Mouse (Mus musculus): ENCODE measurements around the gene Synj2. TPM values are rescaled to one million over a fixed set of nuclear protein-coding genes. Genes with fewer than 3 reads are reported as not detected.
A peak's percentile ranks its signal among the peaks of the same experiment; 100 is the strongest.

Gene Synj2
- total RNA-seq (2021) = 10 to 100 TPM; 30.0 to 31.4 TPM
- long read RNA-seq, experiment 1, partial matches to known transcripts = 9 of 17 reads
- long read RNA-seq, experiment 1, other reads (novel, unspliced or antisense) = 5 of 17 reads
- long read RNA-seq, experiment 2, full-length matches to known transcripts = 2 of 22 reads
- long read RNA-seq, experiment 2, partial matches to known transcripts = 7 of 22 reads
- long read RNA-seq, experiment 2, other reads (novel, unspliced or antisense) = 13 of 22 reads

DNA sequence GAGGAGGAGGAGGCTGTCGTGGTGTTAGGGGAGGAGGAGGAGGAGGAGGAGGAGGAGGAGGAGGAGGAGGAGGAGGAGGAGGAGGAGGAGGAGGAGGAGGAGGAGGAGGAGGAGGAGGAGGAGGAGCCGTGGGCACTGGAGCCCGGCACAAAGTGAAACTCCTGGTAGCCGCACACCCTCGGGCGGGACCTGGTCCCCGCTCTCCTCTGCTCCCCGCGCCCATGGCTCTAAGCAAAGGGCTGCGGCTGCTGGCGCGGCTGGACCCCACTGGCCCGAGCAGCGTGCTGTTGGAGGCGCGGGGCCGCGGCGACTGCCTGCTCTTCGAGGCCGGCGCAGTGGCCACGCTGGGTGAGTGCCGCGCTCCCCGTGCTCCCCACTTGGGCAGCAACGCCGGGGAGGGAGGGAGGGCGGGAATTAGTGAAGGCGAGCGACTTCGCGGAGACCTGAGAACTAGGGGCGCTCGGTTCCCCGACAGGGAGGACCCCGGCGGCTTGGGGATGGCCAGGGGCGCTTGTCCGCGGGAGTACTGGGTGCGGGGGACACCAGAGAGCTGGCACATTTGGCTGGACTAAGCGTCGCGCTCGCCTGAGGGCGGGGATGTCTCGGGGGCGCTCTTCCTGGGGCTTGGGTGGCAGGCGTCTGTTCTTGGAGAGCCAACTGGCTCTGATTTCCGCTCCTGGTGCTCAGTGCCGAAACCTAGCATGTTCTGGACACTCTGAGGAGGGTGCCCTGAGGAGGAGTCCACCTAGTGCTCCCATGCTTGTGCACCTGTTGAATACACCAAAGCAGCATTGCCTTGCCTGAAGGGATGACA is at the start of gene Synj2:
Gene Synj2 (plus strand): TSS at position 51 of the 814 bp plus-strand sequence.
- DNase-seq = peak; percentile 63

DNA sequence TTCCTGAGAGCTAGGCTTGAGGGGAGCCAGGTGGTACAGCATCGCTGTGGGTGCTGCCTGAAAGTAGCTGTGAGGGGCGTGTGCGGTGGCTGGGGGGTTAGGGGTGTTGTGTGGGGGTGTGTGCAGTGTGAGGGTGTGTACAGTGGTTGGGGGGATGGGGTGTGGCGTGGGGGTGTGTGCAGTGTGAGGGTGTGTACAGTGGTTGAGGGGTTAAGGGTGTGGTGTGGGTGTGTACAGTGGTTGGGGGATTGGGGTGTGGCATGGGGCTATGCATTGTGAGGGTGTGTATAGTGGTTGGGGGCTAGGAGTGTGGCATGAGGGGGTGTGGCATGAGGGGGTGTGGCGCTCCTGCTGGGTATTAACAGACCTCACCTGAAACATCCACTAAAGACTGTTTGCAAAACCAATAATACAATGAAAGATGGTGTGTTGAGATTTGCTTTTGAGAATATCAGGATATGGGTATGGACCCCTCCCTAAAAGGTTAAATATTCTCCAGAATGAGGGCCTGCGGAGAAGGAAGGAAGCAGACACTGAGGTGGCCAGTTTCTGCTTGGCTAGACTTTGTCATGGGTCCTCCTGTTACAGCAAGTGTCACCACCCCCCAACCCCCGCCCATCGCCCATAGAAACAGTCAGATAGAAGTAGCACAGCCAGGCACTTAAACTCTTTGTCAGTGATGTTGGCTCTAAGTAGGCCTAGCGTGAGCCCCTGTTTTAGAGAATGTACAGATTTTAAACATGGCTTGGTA is 49.0 kb upstream of the Synj2 start:
- no peak for DNase-seq

DNA sequence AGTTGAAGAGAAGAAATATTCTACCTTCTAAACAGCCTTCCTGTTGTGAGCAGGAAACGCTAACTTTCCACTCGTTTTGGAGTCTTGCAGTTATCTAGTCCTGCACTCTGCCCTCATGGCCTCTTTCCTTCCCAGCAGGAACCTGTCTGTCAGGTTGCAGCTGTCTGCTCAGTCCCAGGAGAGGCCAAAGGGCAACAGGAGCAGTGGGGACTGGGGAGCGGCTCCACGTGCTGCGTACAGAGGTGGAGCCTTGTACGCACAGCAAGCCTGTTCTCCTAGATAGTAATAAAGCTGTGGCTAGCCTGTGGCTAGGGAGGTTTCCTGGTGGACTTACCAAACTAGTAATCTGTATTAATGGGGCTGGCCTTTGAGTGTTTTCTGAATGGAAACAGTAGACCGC is 48.0 kb upstream of the Synj2 start:
- DNase-seq = no peak

DNA sequence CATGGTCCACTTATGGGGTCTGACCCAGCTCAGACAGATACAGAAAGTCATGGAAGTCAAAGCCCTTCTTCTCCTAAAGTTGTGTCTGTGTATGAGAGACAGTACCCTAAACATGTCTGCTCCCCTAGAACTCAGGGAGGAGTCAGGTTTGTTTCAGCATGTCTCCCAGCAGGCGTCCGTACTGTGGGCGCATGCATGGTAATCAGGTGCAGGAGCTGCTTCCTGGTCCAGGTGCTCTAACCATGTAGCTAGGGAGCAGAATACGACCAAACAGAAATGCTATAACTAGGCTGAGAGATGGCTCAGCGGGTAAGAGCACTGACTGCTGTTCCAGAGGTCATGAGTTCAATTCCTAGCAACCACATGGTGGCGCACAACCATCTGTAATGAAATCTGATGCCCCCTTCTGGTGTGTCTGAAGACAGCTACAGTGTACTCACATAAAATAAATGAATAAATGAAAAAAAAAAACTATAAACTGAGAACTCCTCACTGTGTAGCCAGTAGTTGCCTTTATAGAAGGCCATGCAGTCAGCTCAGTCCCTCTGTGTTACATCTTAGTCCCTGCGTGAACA is 47.4 kb upstream of the Synj2 start:
- DNase-seq = no peak

DNA sequence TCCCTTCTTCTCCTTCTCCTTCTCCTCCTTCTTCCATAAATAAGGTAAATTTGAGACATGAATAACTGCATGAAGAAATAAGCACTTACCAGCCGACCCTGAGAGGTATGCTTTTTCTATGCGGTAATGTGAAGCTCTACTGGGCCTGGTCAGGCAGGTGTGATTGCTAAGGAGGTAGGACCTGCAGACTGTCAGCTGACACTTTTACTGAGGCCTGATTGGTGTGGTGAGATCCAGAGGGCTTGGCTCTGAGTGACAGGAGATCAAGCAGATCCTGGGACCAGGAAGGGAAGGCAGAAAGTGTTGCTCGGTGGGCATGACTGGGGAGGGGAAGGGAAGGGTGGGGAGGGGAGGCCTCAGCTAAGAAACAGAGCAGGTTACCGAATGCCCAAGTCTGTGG is 45.0 kb upstream of the Synj2 start:
- DNase-seq = no peak

DNA sequence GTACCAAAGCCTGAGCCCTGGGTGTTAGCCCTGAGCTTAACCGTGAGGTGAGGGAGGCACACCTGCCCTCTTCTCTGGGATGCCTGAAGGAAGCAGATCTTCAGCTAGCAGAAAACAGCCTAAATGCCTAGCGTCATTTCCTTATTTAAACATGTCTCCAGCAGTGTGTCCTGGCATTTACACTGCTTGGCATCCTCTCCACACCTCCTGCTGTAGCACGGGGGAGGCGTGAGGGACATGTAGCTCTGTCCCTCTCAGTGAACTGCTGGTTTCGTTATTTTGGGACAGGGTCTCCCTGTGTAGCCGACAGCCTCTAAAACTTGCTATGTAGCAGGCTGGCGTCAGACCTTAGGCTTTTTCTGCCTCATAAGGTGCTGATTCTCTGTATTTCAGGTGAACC is 44.5 kb upstream of the Synj2 start:
- no peak for DNase-seq

DNA sequence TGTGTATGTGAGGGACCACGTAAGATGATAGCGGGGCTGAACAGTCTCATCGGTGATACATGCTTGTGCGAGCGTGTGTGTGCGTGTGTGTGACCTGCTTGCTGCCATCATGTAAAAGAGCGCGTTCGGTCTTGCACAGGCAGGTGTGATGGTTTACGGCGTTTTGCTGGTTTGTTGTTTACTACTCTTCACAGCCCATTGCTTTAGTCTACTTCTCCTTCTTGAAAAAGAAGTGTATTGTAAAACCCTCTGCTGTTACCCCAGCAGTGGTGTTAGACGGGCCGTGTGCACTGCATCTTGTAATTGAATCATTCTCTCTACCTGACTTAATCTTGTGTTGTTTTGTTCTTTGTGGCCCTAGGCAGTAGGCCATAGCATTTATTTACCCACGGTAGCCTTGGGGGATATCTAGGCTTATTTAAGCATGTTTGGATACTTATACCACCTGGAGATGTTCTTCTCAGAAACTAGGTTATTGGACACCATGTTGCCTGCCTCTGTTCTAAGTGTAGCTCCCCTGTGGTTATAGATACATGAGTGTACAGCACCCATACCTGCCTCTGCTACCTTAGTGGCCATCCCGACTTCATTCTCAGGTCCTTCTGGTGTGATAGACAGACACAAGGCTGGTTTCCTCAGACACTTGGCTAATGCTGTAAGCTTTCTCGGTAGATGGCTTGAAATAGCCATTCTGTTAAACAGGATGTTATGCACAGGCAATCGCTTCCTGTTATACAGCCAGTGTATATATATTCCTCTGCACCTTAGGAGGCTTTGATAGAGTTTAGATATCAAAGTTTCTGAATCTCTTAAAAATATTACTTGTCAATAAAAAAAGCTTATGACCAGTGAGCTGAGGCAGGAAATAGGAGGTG is 43.5 kb upstream of the Synj2 start:
- DNase-seq = no peak

DNA sequence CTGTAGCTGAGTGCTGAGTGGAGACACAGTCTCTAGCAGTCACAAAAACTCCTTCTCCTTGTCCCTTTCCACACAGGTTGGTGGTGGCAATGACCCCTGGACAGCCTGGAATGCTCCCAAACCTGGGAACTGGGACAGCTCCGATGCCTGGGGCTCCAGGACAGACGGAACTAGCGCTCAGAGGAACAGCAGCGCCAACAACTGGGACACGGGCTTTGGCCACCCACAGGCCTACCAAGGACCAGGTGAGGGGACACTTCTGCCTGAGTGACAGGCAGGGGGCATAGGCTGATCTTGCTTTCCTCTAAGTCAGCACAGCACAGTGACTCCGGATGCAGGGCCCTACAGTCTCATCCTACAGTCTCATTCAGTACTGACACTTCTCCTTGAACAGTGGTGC is 41.8 kb upstream of the Synj2 start:
- no peak for DNase-seq

DNA sequence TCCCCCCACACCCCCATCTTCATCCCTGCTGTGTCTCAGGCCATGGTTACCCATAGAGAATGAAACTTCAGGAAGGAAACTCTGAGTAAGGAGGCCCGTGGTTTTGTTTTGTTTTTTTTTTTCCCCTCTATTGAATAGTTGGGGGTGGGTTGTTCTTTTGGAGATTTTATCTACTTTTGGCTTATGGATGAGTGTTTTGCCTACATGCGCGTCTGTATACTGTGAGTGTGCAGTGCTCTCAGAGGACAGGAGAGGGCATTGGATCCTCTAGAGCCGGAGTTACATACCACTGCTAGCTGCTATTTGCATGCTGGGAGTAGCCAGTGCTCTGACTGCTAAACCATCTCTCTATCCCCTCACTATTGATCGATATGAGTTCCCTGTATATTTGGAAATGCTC is 39.7 kb upstream of the Synj2 start:
- no peak for DNase-seq

DNA sequence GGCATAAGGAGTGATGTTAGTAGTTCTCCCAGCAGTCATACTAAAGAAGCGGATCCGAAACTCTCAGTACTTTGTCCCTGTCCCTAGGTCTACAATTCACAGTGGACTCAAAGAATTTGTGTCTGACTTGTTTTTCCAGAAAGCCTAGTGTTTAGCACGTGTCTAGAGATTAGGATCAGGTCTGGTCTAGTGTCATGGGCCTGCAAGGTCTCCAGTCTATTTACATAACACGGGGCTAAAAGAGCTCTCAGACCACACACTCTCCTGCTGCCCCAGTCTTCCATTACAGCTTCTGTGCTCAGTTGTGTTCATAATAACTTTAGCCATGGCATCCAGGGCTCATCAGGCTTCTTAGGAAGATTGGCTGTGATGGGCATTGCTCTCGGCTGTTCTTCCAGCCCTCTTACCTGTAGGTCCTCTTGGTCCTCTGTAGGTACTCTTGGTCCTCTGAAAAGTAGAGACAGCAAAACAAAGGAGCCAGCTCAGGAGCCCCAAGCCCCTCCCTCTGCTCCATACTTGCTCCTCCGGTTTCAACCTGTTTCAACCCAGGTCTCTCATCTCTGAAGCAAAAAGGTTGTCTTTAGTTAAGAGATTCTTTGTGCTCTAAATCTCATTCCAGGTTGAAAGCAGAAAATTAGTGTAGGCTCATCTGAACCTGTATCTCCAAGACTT is 37.3 kb upstream of the Synj2 start:
- no peak for DNase-seq

DNA sequence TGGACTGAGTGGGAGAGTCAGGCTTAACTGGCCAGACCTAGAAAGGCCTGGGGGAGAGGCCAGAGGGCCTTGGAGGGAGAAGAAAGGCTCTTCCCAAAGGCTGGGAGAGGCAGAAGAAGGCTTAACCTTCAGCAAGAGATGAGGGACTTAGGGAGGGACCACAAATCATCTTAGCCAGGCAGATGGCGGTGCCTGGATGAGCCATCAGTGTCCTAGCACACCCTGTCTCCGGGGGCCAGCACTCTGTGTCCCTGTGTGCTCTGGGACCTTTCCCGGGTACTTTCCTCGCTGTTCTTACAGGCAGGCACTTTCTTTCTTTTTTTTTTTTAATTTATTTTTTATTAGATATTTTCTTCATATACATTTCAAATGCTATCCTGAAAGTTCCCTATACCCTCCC is 31.4 kb upstream of the Synj2 start:
- no peak for DNase-seq

DNA sequence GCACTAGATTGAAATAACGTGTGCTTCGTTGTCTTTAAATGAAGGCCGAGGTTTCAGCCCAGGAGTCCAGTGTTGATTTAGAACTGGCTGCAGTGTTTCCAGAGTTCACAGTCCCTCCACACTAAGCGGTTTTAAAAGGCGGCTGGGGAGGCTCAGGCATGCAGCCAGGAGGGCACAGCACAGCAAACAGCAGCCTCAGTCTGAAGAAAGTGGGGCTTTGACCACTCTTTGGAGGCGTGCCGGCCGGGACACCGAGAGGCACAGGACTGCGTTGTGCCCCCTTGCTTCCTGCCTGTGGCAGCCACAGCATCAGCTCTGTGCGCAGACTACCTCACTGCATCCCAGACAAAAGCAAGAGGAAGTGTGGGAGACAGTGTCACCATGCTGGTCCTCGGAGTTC is 29.5 kb upstream of the Synj2 start:
- no peak for DNase-seq

DNA sequence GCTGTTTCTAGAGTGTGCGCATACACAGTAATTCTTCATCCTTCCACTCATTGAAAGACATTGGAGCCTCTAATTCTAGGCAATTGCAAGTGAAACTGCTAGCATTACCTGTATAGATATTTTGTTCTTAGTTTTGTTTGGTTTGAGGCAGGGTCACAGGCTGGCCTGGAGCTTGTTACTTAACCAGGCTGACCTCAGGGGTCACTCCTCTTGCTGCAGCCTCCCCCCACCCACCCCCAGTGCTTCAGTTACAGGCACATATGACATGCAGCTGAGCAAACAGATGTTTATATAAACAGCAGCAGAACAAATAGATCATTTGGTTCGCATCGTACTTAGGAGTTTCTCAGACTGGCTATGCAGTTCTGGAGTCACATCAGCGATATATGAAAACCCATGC is 28.3 kb upstream of the Synj2 start:
- no peak for DNase-seq

DNA sequence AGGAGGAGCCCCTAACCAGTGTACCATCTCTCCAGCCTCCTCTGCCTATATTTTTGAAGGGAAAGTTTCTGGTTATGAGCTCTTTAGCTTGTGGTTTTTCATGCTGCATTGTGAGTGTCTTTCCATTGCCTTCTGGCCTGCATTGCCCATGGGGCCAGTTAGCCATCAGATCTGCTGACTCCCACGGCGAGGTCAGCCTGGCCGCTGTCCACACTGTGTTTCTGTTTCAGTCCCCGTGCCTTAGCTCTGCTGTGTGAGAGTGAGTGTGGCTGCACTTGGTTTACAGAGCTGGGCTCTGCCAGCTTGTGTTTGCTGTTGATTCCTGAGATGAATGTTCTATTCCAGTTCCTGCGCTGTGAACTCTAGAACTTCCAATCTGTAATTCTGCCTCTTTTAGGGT is 26.9 kb upstream of the Synj2 start:
- peak; percentile 50 for DNase-seq

DNA sequence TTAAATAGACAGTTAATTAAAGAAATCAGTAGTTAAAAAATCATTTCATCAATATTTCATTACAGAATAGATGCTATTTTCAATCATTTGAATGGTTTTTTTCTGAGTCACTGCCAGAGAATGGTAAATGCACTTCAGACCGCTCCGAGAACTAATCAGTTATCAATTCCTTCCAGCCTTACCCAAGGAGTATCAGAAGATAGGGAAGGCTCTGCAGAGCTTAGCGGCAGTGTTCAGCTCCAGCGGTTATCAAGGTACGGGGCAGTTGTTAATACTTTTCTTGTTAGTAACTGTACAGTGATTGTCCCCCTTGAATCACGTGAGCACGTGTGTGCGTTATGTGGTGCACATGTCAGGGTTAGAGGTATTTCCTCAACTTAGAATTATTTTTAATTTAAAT is 19.1 kb upstream of the Synj2 start:
- no peak for DNase-seq

DNA sequence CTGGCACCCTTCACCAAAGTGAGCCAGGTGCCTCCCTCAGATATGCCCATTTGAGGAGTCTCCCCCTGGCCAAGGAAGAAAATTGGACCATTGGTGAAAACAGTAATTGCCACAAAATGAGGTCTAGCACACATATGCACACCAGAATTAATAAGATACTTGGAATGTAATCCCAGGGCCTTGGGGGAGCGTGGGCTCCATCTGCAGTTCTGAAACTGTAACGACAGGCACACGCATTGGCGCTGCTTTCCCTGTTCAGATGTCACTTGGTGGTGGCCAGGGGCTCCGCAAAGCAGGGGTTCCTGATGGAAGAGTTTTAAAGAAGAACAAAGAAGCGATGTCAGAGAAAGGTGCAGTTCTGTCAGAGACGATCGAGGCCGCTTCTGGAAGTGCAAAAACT is 17.8 kb upstream of the Synj2 start:
- no peak for DNase-seq

DNA sequence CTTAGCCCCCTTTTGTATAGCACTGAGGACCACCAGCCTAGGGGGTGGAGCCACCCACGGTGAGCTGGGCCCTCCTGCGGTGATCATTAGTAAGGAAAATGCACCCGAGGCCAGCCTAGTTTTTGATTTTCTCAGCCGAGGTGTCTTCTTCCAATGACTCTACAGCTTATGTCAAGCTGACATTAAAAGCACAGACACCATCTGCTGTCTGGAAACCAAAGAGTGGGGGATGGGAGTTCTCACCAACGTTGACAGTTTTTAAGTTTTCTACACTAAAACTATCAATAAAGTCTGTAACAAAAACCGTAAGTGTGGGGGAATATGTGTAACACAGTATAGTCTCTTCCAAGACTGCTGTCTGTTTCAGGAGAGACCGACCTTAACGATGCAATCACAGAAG is 16.8 kb upstream of the Synj2 start:
- DNase-seq = no peak

DNA sequence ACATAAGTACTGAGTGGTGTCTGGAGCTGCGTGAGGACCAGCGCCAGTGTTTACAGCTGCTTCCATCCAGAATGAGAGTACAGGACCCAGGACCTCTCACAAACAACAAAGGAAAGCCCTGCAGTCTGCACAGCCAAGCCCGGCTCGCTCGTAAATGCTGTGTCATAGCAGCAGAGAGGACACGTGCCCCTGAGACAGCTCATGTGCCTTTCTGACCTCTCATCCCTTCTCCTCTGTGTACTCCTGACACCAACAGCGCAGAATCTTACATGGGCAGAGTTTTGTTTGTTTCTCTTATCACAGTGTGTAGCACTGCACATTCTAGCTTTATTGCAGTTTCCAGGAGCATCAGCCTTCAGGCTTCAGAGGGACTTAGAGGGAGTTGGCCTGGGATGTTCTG is 14.4 kb upstream of the Synj2 start:
- no peak for DNase-seq

DNA sequence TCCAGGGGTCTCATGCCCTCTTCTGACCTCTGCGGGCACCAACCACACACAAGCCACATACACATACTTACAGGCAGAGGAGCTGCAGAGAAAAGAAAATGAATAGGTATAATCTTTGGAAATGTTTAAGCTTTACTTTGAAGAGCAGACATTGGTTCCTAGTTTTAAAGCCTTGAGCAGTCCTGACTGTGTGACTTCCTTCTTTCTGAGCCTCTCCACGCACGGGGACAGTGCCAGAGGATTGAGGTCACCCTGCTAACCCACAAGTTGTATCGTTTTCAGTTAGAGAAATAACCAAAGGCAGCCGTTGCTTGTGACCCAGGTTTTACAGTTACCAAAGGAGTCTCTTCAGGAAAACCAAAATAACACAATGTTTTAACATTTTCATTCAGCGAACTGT is 12.0 kb upstream of the Synj2 start:
- no peak for DNase-seq

DNA sequence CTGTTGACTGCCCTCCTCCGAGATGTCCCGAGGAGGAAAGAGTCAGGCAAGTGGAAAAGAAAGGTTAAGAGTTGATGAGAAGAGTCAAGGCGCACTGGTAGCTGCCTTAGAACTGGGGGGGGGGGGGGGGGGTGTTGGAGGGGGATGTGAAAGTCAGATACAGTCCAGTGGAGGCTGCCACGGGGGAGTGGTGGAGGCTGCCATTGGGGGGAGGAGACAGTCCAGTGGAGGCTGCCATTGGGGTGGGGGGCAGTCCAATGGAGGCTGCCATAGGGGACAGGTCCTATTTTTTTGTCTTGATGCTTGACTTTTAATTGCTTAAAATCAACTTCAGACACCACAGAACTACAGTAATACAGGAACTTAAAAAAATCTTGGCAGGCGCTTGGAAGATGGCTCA is 8.9 kb upstream of the Synj2 start:
- no peak for DNase-seq

DNA sequence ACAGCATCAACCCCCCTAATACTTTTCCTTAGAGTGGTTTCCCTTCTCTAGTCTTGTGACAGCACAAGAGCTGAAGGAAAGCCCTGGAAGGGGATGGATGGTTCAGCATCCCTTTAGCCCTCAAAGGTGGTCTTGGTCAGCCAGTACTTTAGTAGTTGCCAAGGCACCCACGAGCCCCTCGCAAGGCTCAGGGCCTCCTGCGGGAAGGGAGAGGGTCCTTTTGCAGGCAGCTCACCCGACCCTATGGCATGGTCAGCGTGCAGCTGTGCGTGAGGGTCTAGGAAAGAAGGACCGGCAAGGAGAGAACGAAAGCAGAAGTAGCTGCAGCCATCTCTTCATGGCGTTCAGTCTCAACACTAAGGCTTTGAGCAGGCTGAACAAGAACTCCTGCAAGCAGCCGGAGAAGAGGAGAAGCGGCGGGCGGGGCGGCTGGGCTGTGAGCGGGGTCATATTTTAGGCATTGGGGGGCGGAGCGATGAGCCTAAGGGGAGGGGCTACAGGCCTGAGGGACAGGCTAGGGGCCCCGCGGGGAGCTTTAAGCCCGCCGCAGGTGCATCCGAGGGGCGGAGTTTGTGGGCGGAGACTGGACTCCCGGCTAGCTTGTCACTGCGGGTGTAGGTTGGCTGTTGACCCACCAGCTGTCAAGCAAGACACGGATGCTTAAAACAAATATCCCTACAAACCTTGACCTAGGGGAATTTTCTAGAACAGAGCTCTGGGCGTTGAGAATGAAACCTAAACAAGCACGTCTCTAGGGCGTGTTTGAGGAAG is 6.3 kb upstream of the Synj2 start:
- DNase-seq = peak; percentile 68

All from gastrocnemius, postnatal 10 days (tissue).